Mouse (Mus musculus) CD4-positive naive resting alpha-beta T cell, adult 57 days (primary cell): ENCODE data around the gene Nop56. TPM values are rescaled to one million over a fixed set of nuclear protein-coding genes. Genes with fewer than 3 reads are reported as not detected.

Experiments
- total RNA-seq: library from RNA; stranded (reverse); gene quantifications from one replicate; pipeline ENCODE4 v1.2.4, GENCODE M21; 2023

The Nop56 gene
- total RNA-seq: 424 TPM

GRCm38 (mm10) chr2:130274149-130274861 is at the start of gene Nop56:
Gene Nop56 (plus strand): TSS chr2:130274430.

GRCm38 (mm10) chr2:130283854-130284654 is 9.8 kb downstream of the Nop56 start, which contains the start of gene Idh3b:
Gene Idh3b (minus strand): TSS chr2:130284547.

GRCm38 (mm10) chr2:130294936-130295277 is 20.7 kb downstream of the Nop56 start, which contains the start of gene Ebf4:
Gene Ebf4 (plus strand): TSS chr2:130295169.

Other genes starting within 250 kb of the Nop56 start
- gene Tgm6, start 162.0 kb upstream of the Nop56 start, total RNA-seq: not detected
- 191 TPM for gene Snrpb, start 95.0 kb upstream of the Nop56 start, total RNA-seq
- gene Tmc2, start 79.2 kb upstream of the Nop56 start, total RNA-seq: not detected
- gene Idh3b, start 10.1 kb downstream of the Nop56 start, total RNA-seq: 127 TPM
- gene Ebf4, start 20.7 kb downstream of the Nop56 start, total RNA-seq: not detected
- gene Cpxm1, start 123.1 kb downstream of the Nop56 start, total RNA-seq: 0.65 TPM
- not detected for gene Gm28372, start 130.8 kb downstream of the Nop56 start, total RNA-seq
- gene 1700020A23Rik, start 130.8 kb downstream of the Nop56 start, total RNA-seq: not detected
- not detected for gene Tmem239, start 132.0 kb downstream of the Nop56 start, total RNA-seq
- 132 TPM for gene Vps16, start 149.9 kb downstream of the Nop56 start, total RNA-seq
- 26.0 TPM for gene Pced1a, start 150.3 kb downstream of the Nop56 start, total RNA-seq
- 129 TPM for gene Ptpra, start 175.8 kb downstream of the Nop56 start, total RNA-seq